Mouse (Mus musculus): ENCODE data around the gene Ccdc85b. TPM values are rescaled to one million over a fixed set of nuclear protein-coding genes. Genes with fewer than 3 reads are reported as not detected.

Ccdc85b gene
- polyA plus RNA-seq, 1 experiment from 2014 or later: 10.2 TPM

DNA sequence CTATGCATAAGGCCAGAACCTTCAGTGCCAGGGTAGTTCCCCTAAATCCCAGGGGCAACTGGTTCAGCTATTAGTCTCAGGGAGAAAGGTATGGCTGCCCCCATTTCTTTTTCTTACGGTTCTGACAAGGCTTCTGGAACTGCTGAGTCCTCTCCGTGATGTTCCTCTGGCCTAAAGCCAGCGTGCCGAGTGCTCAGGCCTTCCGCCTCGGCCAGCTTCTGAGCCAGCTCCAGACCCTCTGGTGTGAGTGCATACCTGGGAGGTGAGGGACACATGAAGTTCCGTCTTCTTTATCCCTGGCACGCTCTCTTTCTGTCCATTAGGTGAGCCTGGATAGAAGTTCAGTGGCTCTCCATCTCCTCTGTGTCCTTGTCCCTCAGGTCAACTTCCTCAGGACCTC lies 27.7 kb upstream of the Ccdc85b start:
- Histone ChIP-seq H3K4me1 (ENCODE audit: control insufficient read depth, insufficient read depth, low read length) (peaks cover 23% of the 10 kb centered on the region), H3K4me3 (ENCODE audit: low read depth, low read length) (no peak overlapping the region), H3K36me3 (ENCODE audit: control insufficient read depth, insufficient read depth, low read length) (peaks cover 23% of the 10 kb centered on the region), H3K9ac (ENCODE audit: low read depth, low read length) (no peak overlapping the region), H3K27ac (ENCODE audit: low read length) (no peak overlapping the region), H3K4me2 (ENCODE audit: low read length) (no peak overlapping the region), H3K9me3 (replicated peaks; ENCODE audit: control insufficient read depth, low read length, poor library complexity, severe bottlenecking) (no peaks in the 10 kb centered on the region), H3K27me3 (ENCODE audit: control insufficient read depth, insufficient read depth, low read depth, low read length) (no peaks in the 10 kb centered on the region)
- ATAC-seq: no peak
- 94% methylated on average over 8 of the region's 8 CpGs for WGBS

GRCm38 (mm10) chr19:5484496-5484895 lies 26.8 kb upstream of the Ccdc85b start:
- ATAC-seq: no peak
- no peaks in the 10 kb centered on the region for H3K27me3 ChIP-seq (ENCODE audit: control insufficient read depth, insufficient read depth, low read depth, low read length)
- WGBS: 93% methylated on average over 5 of the region's 5 CpGs
- H3K9ac ChIP-seq (ENCODE audit: low read depth, low read length): no peak overlapping the region
- no peak overlapping the region for H3K27ac ChIP-seq (ENCODE audit: low read length)
- H3K4me1 ChIP-seq (ENCODE audit: control insufficient read depth, insufficient read depth, low read length): peaks cover 20% of the 10 kb centered on the region
- no peaks in the 10 kb centered on the region for H3K9me3 ChIP-seq (replicated peaks; ENCODE audit: control insufficient read depth, low read length, poor library complexity, severe bottlenecking)
- H3K4me2 ChIP-seq (ENCODE audit: low read length): no peak overlapping the region
- H3K36me3 ChIP-seq (ENCODE audit: control insufficient read depth, insufficient read depth, low read length): peaks cover 26% of the 10 kb centered on the region
- no peak overlapping the region for H3K4me3 ChIP-seq (ENCODE audit: low read depth, low read length)

- Histone ChIP-seq H3K36me3 (ENCODE audit: control insufficient read depth, insufficient read depth, low read length) (peaks cover 27% of the 10 kb centered on the region), H3K9me3 (replicated peaks; ENCODE audit: control insufficient read depth, low read length, poor library complexity, severe bottlenecking) (no peaks in the 10 kb centered on the region), H3K27ac (ENCODE audit: low read length) (no peak overlapping the region), H3K4me2 (ENCODE audit: low read length) (no peak overlapping the region), H3K4me3 (ENCODE audit: low read depth, low read length) (no peak overlapping the region), H3K9ac (ENCODE audit: low read depth, low read length) (no peak overlapping the region), H3K27me3 (ENCODE audit: control insufficient read depth, insufficient read depth, low read depth, low read length) (no peaks in the 10 kb centered on the region), H3K4me1 (ENCODE audit: control insufficient read depth, insufficient read depth, low read length) (peaks cover 17% of the 10 kb centered on the region)
- WGBS: 94% methylated on average over 19 of the region's 19 CpGs
- no peak for ATAC-seq
Observed at GRCm38 (mm10) chr19:5483386-5484359, 26.0 kb upstream of the Ccdc85b start.

DNA sequence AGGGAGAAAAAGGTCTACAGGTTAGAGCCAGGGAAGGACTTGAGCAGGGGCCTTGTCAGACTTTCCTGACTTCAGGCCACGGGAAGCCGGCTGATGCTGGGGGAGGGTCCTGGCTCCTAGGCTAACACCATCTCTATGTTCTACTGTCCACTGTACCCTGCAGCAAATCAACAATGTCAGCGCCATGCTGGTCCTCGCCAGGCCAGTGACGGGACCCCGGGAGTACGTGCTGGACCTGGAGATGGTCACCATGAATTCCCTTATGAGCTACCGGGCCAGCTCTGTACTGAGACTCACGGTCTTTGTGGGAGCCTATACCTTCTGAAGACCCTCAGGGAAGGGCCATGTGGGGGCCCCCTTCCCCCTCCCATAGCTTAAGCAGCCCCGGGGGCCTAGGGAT lies 23.7 kb upstream of the Ccdc85b start:
- H3K9ac ChIP-seq (ENCODE audit: low read depth, low read length): no peak overlapping the region
- 93% methylated on average over 10 of the region's 10 CpGs for WGBS
- no peak overlapping the region for H3K27ac ChIP-seq (ENCODE audit: low read length)
- no peaks in the 10 kb centered on the region for H3K9me3 ChIP-seq (replicated peaks; ENCODE audit: control insufficient read depth, low read length, poor library complexity, severe bottlenecking)
- H3K4me3 ChIP-seq (ENCODE audit: low read depth, low read length): no peak overlapping the region
- peaks cover 2% of the 10 kb centered on the region; the same call in 1 of the 2 replicates for H3K4me1 ChIP-seq (ENCODE audit: control insufficient read depth, insufficient read depth, low read length)
- no peaks in the 10 kb centered on the region for H3K27me3 ChIP-seq (ENCODE audit: control insufficient read depth, insufficient read depth, low read depth, low read length)
- H3K4me2 ChIP-seq (ENCODE audit: low read length): no peak overlapping the region
- ATAC-seq: no peak
- H3K36me3 ChIP-seq (ENCODE audit: control insufficient read depth, insufficient read depth, low read length): peaks cover 30% of the 10 kb centered on the region

DNA sequence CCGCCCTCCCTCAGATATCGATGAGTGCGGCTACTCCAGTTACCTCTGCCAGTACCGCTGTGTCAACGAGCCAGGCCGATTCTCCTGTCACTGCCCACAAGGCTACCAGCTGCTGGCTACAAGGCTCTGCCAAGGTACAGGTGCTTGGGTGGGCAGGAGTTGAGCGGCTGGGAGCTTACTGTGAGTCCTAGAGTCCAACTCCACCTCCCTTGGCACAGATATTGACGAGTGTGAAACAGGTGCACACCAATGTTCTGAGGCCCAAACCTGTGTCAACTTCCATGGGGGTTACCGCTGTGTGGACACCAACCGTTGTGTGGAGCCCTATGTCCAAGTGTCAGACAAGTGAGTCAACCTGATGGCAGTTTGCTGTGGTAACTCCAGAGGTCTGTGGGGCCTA lies 22.3 kb upstream of the Ccdc85b start:
- H3K27ac ChIP-seq (ENCODE audit: low read length): no peak overlapping the region
- H3K36me3 ChIP-seq (ENCODE audit: control insufficient read depth, insufficient read depth, low read length): peaks cover 30% of the 10 kb centered on the region
- no peak overlapping the region for H3K4me2 ChIP-seq (ENCODE audit: low read length)
- H3K27me3 ChIP-seq (ENCODE audit: control insufficient read depth, insufficient read depth, low read depth, low read length): no peaks in the 10 kb centered on the region
- no peaks in the 10 kb centered on the region for H3K9me3 ChIP-seq (replicated peaks; ENCODE audit: control insufficient read depth, low read length, poor library complexity, severe bottlenecking)
- ATAC-seq: no peak
- H3K4me1 ChIP-seq (ENCODE audit: control insufficient read depth, insufficient read depth, low read length): peaks cover 7% of the 10 kb centered on the region
- no peak overlapping the region for H3K9ac ChIP-seq (ENCODE audit: low read depth, low read length)
- 89% methylated on average over 10 of the region's 10 CpGs for WGBS
- H3K4me3 ChIP-seq (ENCODE audit: low read depth, low read length): no peak overlapping the region

- H3K4me3 ChIP-seq (ENCODE audit: low read depth, low read length): no peak overlapping the region
- no peaks in the 10 kb centered on the region for H3K9me3 ChIP-seq (replicated peaks; ENCODE audit: control insufficient read depth, low read length, poor library complexity, severe bottlenecking)
- no peak overlapping the region for H3K4me2 ChIP-seq (ENCODE audit: low read length)
- peaks cover 17% of the 10 kb centered on the region for H3K36me3 ChIP-seq (ENCODE audit: control insufficient read depth, insufficient read depth, low read length)
- 92% methylated on average over 18 of the region's 18 CpGs for WGBS
- no peaks in the 10 kb centered on the region for H3K27me3 ChIP-seq (ENCODE audit: control insufficient read depth, insufficient read depth, low read depth, low read length)
- peaks cover 12% of the 10 kb centered on the region for H3K4me1 ChIP-seq (ENCODE audit: control insufficient read depth, insufficient read depth, low read length)
- no peak overlapping the region for H3K27ac ChIP-seq (ENCODE audit: low read length)
- no peak for ATAC-seq
- H3K9ac ChIP-seq (ENCODE audit: low read depth, low read length): no peak overlapping the region
Observed at GRCm38 (mm10) chr19:5477668-5478300, 20.1 kb upstream of the Ccdc85b start.

DNA sequence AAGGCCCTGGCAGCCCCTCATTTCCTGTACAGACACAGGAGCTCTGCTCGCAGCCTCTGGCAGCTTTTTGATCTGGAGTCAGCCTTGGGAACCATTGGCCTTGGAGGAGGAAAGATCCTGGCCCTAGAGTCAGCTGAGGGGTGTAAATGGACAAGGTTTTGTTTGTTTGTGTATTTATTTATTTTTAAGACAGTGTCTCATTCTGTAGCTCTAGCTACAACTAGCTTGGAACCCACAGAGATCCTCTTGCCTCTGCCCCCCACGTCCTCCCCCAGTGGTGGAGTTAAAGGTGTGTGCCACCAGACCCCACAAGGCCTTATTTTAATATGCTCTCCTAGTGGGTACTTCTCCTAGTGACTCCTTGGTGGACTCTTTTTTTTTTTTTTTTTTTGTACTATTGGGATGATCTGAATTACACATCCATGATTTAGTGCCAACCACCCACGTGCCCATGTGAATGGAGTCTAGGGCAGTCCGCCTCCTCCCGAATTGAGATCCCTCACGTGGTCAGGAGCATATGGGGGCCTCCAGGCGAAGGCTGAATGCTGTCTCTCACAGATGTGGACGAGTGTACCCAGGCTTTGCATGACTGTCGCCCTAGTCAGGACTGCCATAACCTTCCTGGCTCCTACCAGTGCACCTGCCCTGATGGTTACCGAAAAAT lies 19.4 kb upstream of the Ccdc85b start:
- Histone ChIP-seq H3K36me3 (ENCODE audit: control insufficient read depth, insufficient read depth, low read length) (peaks cover 11% of the 10 kb centered on the region; the same call in 1 of the 2 replicates), H3K27ac (ENCODE audit: low read length) (no peak overlapping the region), H3K9ac (ENCODE audit: low read depth, low read length) (no peak overlapping the region), H3K9me3 (replicated peaks; ENCODE audit: control insufficient read depth, low read length, poor library complexity, severe bottlenecking) (no peaks in the 10 kb centered on the region), H3K27me3 (ENCODE audit: control insufficient read depth, insufficient read depth, low read depth, low read length) (no peaks in the 10 kb centered on the region), H3K4me2 (ENCODE audit: low read length) (no peak overlapping the region), H3K4me3 (ENCODE audit: low read depth, low read length) (no peak overlapping the region), H3K4me1 (ENCODE audit: control insufficient read depth, insufficient read depth, low read length) (peaks cover 12% of the 10 kb centered on the region)
- 87% methylated on average over 10 of the region's 10 CpGs for WGBS
- ATAC-seq: no peak

- H3K36me3 ChIP-seq (ENCODE audit: control insufficient read depth, insufficient read depth, low read length): peaks cover 5% of the 10 kb centered on the region; the same call in 1 of the 2 replicates
- H3K9ac ChIP-seq (ENCODE audit: low read depth, low read length): peak overlapping the region; percentile 84
- H3K4me3 ChIP-seq (ENCODE audit: low read depth, low read length): peak overlapping the region; percentile 62
- H3K9me3 ChIP-seq (replicated peaks; ENCODE audit: control insufficient read depth, low read length, poor library complexity, severe bottlenecking): no peaks in the 10 kb centered on the region
- peak overlapping the region; percentile 99 for H3K4me2 ChIP-seq (ENCODE audit: low read length)
- H3K27ac ChIP-seq (ENCODE audit: low read length): peak overlapping the region; percentile 45
- WGBS: 19% methylated on average over 13 of the region's 13 CpGs
- peaks cover 12% of the 10 kb centered on the region for H3K4me1 ChIP-seq (ENCODE audit: control insufficient read depth, insufficient read depth, low read length)
- ATAC-seq: no peak
- H3K27me3 ChIP-seq (ENCODE audit: control insufficient read depth, insufficient read depth, low read depth, low read length): no peaks in the 10 kb centered on the region
Observed at GRCm38 (mm10) chr19:5475069-5475714, 17.5 kb upstream of the Ccdc85b start.
